Mouse (Mus musculus) cerebral cortex, adult 2 months (tissue): ENCODE results near the gene Camta2.

Experiments used
- WGBS: fragments of 180-500 bp; shearing (Covaris S2); methylation state at CpG from one replicate; pipeline ENCODE4 v1.1.7; 2018; 5-methylcytosine and 5-hydroxymethylcytosine counted together

Gene Camta2

GRCm38 (mm10) chr11:70693504-70693903 lies 5.6 kb upstream of the Camta2 start:
- 55% methylated on average over 3 of the region's 3 CpGs for WGBS

DNA sequence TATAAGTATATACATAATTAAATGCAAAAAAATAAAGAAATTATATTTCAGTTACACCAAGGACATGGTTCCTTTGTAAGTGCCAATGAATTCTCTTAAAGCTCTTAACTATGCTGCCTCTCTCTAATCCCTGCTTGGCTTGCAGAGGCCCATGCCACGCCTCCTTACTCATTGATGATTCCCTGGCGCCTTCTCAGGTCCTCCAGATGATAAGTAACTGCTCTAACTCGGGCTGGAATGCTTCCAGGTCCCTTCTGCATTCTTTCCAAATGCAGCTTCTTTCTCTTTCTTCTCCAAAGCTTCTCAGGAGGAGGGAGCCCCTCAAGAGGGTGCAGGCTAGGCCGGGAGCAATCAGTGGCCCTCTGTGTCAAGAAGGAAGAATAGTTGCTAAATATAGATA lies 1.7 kb upstream of the Camta2 start:
- WGBS, result 61% methylated on average over 4 of the region's 4 CpGs

- 4% methylated on average over 8 of the region's 8 CpGs for WGBS
Measured at GRCm38 (mm10) chr11:70688372-70688771, 467 bp upstream of the Camta2 start.

DNA sequence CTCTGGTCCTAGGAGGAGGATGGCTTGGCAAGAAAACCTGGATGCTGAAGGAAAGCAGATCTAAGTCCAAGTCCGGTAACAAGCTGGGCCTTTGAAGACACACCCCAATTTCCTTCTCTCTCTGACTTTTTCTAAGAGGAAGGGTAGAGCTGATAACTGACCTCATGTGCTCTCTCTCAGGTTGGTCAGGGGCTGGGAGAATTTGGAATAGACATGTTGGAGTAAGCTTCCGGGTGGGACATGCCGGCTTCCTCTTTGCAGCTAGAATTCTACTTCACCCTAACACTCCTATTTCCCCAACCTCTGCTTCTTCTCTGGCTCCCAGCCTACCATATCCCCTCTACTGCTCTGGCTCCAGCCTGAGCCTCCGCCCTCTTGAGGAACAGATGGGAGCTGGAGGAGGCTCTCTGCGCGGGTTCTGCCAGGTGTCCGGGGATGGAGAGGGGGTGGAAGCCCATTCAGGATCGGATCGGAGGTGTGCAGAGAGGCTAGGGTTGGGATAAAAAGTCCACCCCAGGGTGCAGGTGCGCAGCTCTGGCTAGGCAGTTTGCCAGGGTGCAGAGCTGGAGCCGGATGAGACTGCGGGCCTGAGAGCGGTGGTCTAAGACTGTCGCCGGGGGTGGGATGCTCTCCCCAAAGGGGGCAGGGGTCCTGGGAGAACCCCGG lies 871 bp downstream of the Camta2 start:
- 1% methylated on average over 16 of the region's 16 CpGs for WGBS

DNA sequence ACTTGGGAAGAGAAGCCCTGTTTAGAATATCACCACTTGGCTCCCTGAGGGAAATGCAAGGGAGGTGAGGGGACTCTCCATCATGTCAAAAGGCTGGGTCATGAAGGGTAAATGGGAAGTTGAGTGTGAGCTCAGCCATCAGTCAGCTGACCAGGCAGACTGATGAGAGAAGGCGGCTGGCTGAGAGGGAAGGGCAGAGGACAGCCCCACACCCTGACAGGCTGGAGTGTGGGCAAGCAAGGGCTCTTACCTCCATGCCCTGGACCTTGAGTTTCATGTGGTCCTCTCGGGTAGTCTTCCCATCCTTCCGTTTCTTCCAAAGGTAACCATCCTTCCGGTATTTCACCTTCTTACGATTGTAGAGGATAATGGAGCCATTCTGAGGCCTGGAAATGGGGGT lies 4.3 kb downstream of the Camta2 start:
- WGBS, result 82% methylated on average over 5 of the region's 5 CpGs

- WGBS, result 19% methylated on average over 11 of the region's 11 CpGs
Measured at GRCm38 (mm10) chr11:70681897-70682581, 5.9 kb downstream of the Camta2 start.

GRCm38 (mm10) chr11:70681170-70681569 lies 6.7 kb downstream of the Camta2 start:
- WGBS, result 76% methylated on average over 12 of the region's 12 CpGs

GRCm38 (mm10) chr11:70679894-70680293 lies 8.0 kb downstream of the Camta2 start:
- 86% methylated on average over 8 of the region's 8 CpGs for WGBS

GRCm38 (mm10) chr11:70679361-70679760 lies 8.5 kb downstream of the Camta2 start:
- 93% methylated on average over 8 of the region's 8 CpGs for WGBS

DNA sequence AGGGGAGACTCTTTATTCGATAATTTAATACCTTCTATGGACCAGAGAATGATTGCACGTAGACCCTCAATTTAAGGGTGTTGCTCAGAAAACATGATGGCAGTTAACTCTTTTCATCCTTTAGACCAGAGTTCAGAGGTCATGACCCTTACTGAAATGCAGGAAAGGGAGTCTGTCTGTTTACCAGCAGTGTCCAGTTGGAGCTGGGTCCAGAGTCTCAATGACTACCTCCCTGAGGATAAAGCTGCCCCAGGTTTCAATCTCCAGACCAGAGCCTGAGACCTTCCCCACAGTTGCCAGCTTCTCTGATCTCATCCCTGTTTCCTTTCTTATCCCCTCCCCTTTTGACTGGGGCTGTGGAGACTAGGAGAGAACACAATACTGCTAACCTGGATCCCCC lies 9.3 kb downstream of the Camta2 start:
- 93% methylated on average over 2 of the region's 2 CpGs for WGBS

GRCm38 (mm10) chr11:70678092-70678491 lies 9.8 kb downstream of the Camta2 start:
- 87% methylated on average over 9 of the region's 9 CpGs for WGBS

- WGBS, result 62% methylated on average over 11 of the region's 11 CpGs
Measured at GRCm38 (mm10) chr11:70674501-70674900, 13.4 kb downstream of the Camta2 start.

DNA sequence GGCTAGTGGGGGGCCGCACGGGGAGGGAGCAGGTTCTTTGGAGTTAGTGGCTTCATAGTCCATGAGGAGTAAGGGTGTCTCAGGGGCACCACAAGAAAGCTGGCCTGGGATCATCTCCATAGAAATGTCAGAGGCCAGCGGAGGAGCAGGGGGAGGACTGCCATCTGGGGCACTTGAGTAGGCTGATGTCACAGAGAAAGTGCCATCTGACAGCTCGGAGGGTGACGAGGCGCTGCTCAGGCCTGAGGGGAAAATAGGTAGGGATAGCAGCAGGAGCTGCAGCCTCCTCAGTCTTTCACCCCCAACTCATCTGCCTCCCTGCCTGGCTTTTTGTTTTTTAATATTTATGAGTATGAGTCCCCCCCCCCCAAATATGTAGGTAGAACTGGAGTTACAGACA lies 13.9 kb downstream of the Camta2 start:
- WGBS, result 63% methylated on average over 6 of the region's 6 CpGs

GRCm38 (mm10) chr11:70671333-70672047 lies 16.4 kb downstream of the Camta2 start:
- 81% methylated on average over 16 of the region's 16 CpGs for WGBS

- 30% methylated on average over 14 of the region's 14 CpGs for WGBS
Measured at GRCm38 (mm10) chr11:70670483-70670882, 17.4 kb downstream of the Camta2 start.

- WGBS, result under 1% methylated on average over 31 of the region's 31 CpGs
Measured at GRCm38 (mm10) chr11:70669582-70670345, 18.1 kb downstream of the Camta2 start.

DNA sequence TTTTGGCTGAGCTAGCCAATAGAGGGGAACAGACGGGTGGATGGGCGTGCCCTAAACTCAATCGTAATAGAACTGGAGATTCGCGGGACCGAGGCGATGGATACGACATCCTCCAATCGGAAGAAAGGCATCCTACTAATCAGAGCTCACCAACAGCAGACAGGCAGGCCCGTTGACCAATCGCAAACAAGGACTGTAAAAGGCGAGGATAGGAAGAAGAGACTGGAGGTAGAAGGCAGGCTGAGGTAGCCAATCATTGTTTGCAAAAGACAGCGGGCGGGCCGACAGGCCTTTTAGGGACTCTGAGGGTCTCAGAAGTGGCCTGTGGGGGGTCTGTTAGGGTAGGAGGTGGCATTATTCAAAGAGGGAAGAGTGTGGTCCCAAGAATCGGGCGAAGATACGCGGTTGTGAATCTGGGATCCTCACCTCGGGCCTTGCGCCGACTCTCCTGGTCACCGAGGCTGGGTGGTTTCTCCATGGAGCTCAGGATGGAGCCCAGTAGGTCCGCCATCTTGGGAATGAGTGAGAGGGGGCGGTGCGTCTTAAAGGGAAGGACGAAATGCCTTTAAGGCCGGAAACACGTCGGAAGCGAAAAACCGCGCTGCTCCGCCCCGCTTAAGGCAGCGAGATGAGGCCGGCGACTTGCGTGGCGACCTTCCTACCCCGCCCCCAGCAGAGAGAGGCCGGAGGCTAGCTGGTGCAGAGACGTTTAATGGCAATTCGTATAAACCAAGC lies 19.0 kb downstream of the Camta2 start, which contains the start of gene Spag7:
Spag7 (minus strand) TSS at position 646 of the 735 bp plus-strand sequence.
- under 1% methylated on average over 44 of the region's 44 CpGs for WGBS

DNA sequence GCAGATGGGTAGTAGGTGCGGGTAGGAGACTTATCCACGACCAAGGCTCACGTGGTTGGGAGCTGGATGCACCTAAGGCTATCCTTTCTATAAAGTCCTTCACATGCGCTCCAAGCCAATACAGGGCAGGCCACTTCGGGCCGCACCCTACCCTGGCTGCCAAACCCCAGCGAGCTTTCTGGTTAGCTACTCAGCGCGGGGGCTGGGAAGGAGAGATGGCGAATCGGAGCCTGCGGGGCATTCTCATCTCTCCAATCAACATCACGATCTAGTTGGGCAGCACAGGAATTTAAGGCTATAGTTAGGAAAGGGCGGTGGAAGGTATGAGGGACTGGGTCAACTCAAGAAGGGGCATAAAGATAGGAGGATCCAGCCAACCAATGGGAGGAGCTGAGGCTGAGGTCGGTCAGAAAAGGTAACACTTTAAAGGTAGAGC lies 19.6 kb downstream of the Camta2 start:
- WGBS, result under 1% methylated on average over 15 of the region's 15 CpGs

- 55% methylated on average over 14 of the region's 14 CpGs for WGBS
Measured at GRCm38 (mm10) chr11:70667271-70668150, 20.4 kb downstream of the Camta2 start.

GRCm38 (mm10) chr11:70666687-70667086 lies 21.2 kb downstream of the Camta2 start:
- WGBS, result 93% methylated on average over 8 of the region's 8 CpGs
